Mouse (Mus musculus): ENCODE results near the gene Cdc42ep4. TPM values are rescaled to one million over a fixed set of nuclear protein-coding genes. Genes with fewer than 3 reads are reported as not detected.

The Cdc42ep4 gene
- polyA plus RNA-seq (2012) = 21.4 and 30.6 TPM in 2 replicates

DNA sequence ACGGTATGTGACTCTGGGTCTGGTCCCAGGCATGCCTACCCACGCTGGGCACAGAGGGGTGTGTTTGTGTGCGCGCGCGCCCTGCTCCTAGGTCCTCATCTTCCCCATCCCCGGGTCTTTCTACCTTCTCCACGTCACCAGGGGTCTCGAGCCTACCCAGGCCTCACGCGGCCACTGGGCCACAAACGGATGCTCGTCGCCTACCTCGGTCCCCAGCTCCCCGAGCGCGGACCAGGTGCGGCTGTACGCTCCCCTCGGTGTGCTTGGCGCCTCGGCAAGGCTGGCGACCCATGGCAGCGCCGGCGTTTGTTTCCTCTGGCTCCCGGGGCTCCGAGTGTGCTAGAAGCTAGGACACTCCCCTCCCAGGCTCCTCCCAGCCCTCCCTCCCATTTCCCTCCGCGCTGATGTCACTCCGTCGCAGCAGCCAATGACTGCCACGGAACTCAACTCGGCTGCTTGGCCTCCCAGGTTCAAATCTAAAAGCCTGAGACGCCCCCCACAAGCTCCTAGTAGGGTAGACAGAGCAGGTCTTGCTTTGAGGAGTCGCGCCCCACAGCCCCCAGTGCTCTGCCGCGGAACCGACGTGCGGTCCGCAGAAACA is at the start of gene Cdc42ep4:
Cdc42ep4 (minus strand) TSS at position 398 of the 601 bp plus-strand sequence.

DNA sequence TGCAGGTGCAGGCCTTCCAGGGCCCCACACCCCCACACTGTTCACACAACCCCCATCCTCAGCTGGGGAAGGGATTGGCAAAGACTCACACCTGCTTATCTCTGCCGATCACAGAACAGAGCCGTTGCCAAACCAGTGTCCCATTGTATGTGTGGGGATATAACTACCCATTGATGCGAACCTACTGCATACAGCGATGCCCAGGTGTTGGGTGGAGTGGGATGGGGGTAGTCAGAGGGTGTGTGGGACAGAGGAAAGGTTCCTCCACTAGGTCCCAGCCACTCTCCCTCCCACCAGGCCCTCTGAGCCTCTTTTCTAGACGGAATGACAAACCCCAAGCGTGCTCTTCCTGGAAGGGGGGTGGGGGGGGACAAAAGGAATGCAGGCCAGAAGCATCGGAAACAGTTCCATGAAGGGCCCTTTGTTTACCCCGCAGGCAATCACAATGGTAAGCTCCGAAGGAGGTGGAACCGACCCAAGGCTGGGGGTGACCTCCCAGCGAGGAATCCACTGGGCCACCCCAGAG is 41.9 kb downstream of the Cdc42ep4 start, which contains the start of gene Cpsf4l:
Cpsf4l (minus strand) TSS at position 287 of the 526 bp plus-strand sequence.

DNA sequence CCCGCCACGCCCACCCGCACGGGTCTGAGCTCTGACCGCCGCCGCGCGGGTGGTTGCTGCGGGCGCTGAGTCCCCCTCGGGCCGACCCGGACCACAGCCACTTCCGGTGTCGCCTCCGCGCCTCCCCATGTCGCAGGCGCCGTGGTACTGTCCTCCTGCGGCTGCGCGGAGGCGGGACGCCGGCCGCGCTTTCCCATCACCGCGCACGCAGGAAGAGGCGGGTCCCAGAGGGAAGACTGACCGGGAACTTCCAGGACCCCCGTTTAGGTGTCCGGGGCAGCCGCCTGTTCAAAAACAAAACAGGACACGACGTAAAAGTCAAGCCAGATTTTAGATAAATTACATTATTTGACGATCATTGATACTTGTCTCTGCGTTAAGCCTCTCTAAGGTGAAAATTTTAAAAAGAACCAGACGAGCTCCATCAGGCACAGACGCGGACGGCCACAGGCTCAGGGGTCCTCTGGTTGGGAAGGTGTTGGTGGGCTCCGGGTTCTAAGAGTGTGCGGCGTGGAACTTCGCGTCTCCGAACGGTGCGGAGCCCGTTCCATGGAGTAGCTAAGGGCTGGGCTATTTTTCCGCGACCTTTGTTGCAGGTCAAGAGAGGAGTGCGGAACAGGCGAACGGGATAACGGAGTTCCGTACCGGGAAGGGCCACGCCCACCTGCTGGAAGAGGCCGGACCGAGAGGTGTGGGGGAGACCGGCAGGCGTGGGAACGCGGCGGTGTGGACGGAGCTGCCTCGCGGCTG is 67.5 kb downstream of the Cdc42ep4 start, which contains the start of the genes Fam104a and D11Wsu47e:
Fam104a (minus strand) TSS at position 199 of the 750 bp plus-strand sequence.
D11Wsu47e (plus strand) TSS at position 456 of the 750 bp plus-strand sequence.

Other genes starting within 250 kb of the Cdc42ep4 start
- gene Sstr2, start 132.5 kb downstream of the Cdc42ep4 start, polyA plus RNA-seq (2012) = 0.34 and 0.58 TPM in 2 replicates
- gene Cog1, start 102.7 kb downstream of the Cdc42ep4 start, polyA plus RNA-seq (2012) = 33.7 and 38.0 TPM in 2 replicates
- 64.6 and 65.6 TPM in 2 replicates for gene Slc39a11, start 101.8 kb downstream of the Cdc42ep4 start, polyA plus RNA-seq (2012)
- 71.0 and 71.3 TPM in 2 replicates for gene Fam104a, start 67.7 kb downstream of the Cdc42ep4 start, polyA plus RNA-seq (2012)
- gene D11Wsu47e, start 67.5 kb downstream of the Cdc42ep4 start, polyA plus RNA-seq (2012) = 4.4 and 5.0 TPM in 2 replicates
- gene Cpsf4l, start 41.9 kb downstream of the Cdc42ep4 start, polyA plus RNA-seq (2012) = not detected in 2 replicates